Mouse (Mus musculus) heart, adult 2 months (tissue): ENCODE results near the gene Ncan.

Experiments used
- CTCF ChIP-seq: fragments of 200-600 bp; IDR thresholded peaks from 2 replicates; pipeline ENCODE4 v1.8.1; 2022; ENCODE audit warnings: antibody characterized with exemption, mild to moderate bottlenecking, moderate library complexity
- POLR2A ChIP-seq: fragments of 200-500 bp; IDR thresholded peaks from 2 replicates; pipeline ENCODE4 v1.6.1; 2011; ENCODE audit warnings: mild to moderate bottlenecking, low read depth, low read length, control low read depth; ENCODE audit not compliant: insufficient read depth

DNA sequence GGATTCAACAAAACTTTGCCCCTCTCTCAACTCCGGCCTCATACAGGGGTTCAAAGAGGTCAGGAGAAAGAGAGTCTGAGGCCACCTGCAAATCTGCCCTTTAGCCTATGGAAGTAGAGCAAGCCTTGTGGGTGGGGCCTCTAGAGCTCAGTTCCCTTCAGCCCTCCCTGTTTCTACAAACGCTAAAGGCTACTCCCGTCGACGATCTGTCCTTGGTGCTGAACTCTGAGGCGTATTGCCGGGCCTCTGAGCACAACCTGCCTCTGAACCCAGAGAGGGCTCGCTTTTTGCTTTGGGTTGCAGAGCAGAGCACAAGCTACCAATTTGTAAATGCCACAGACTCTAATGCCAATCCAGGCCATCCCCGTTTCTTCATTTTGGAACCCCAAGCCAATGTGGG lies 3.1 kb downstream of the Ncan start:
- TF ChIP-seq CTCF = no peak
- no peak for TF ChIP-seq POLR2A
